Mouse (Mus musculus) right cerebral cortex, adult 18-20 months (tissue): Measurements from ENCODE around the gene Ift81.
A peak's percentile ranks its signal among the peaks of the same experiment; 100 is the strongest.

Experiments used
- DNase-seq: peaks from one replicate; pipeline ENCODE4 v3.0.0; 2022; ENCODE audit warnings: mixed read lengths

Ift81 gene

GRCm38 (mm10) chr5:122512011-122512410 lies 102.3 kb downstream of the Ift81 start:
- DNase-seq = no peak

DNA sequence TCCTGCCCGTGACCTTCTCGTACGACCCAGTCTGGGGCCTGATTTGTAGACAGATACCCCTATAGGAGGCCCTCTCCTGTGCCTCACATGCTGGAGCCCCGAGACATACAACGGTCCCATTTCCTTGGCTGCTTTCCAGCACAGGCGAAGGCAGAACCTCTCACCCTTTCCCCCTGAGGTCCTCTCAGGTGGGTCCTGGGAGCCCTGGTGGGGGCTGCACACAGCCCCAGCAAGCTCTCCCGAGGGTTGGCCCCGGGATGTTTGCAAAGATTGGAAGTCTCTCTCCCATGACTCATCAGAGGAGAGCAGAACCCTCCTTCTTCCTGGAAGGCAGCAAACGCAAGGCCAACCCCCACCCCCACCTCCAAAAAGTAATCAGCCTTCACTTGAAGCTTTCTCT lies 102.9 kb downstream of the Ift81 start:
- no peak for DNase-seq

DNA sequence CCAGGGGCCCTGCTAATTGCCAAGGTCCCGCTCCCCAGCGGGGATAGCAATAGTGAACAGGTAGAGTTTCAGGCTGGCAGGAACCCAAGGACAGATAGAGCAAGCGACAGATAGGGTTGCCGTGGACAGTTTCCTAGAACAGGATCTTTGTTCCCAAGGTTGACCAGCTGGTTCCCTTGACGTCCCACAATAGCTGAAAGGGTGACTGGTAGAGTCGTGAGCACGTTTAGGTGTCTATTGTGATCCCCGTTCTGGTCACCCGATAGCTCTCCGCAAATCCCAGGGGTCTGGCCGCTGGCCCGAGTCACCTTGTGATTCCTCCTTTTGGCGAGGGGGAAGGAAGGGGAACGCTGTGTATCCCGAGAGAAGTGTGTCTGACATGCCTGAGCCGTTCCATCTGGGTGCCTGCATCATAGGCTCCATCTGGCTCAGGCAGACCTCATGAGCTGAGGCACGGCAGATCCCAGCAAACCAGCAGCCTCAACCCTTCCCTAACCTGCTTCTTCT lies 103.6 kb downstream of the Ift81 start:
- DNase-seq = peak; percentile 39

GRCm38 (mm10) chr5:122509608-122510007 lies 104.7 kb downstream of the Ift81 start:
- DNase-seq = no peak

DNA sequence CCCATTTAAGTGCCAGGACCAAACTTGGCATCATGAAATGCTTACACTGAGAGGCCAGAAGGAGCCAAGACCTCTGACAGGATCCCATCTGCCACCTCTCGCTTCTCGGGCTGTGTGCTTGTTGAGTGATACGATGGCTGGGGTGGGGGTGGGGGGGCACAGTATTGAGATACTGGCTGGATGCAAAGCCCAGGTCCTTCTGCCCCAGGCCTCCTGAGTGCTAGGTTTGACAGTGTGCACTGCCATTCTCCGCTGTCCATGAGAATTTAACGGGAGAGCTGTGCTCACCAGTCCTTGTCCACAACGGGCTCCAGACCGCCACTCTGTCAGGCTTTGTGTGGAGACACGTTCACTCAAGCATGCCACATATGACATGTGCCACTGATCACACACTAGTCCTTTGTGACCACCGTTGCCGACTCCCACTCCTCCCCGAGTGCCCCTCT lies 105.4 kb downstream of the Ift81 start:
- DNase-seq = no peak

- no peak for DNase-seq
Observed at GRCm38 (mm10) chr5:122507396-122507795, 106.9 kb downstream of the Ift81 start.

DNA sequence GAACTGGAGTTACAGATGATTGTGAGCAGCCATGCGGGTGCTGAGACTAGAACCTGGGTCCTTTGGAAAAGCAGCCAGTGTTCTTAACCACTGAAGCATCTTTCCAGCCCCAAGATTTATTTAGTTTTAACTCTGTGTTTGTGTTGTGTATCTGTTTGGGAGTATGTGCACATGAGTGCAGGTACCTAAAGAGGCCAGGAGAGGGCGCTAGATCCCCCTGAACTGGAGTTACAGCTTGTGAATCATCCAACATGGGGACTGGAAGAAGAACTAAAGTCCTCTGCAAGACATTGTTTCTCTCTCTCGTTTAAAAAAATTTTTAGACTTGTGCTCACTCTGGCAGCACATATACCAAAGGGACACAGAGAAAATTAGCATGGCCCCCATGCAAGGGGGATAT lies 107.9 kb downstream of the Ift81 start:
- no peak for DNase-seq

- no peak for DNase-seq
Observed at GRCm38 (mm10) chr5:122505554-122505953, 108.8 kb downstream of the Ift81 start.

DNA sequence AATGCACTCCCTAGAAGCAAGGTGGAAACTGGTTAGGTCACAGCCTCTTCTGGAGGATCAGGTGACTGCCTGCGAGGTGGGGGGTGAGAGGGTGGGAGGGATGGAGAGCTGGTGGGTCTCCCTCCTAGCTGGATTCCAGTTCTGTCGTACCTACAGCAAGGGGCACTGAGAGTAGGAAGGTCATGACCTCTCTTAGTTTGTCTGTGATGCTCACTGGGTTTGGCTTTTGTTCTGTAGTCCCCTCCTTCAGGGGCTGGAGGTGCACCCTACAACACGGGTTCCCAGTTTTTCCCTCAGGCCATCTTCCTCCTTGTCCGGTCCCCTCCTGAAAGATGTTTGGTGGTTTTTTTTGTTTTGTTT lies 110.6 kb downstream of the Ift81 start:
- DNase-seq = no peak

DNA sequence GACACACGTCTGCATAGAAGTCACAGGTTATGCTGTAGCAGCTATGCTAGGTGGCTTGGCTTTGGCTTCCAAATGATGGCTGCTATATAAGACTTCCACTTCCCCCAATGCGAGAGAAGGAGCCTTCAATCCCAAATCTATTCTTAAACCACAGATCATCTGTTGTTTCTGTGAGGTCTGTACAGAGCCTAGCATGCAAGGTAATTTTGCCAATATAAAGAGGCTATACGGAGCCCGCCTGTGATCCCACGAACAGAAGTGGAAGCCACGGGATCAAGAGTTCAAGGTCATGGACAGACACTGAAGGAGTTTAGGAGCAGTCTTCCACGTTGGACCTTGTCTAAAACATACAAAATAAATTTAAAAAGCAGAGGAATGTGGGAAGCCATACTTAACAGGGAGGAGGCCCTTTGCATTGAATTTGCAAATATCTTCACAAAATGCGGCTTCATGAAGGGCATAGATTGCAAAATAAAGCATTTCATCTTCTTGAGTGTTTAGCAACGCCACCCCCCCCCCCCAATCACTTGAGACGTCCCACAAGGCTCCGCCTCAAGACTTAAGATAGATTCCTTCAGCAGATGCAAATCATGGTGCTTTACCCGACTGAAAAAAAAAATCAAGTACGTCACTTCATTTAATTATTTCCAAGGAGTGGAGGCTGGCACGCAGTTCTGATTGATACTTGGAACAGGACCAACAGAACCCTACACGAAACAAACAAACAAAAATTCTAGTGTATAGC lies 111.1 kb downstream of the Ift81 start:
- no peak for DNase-seq

DNA sequence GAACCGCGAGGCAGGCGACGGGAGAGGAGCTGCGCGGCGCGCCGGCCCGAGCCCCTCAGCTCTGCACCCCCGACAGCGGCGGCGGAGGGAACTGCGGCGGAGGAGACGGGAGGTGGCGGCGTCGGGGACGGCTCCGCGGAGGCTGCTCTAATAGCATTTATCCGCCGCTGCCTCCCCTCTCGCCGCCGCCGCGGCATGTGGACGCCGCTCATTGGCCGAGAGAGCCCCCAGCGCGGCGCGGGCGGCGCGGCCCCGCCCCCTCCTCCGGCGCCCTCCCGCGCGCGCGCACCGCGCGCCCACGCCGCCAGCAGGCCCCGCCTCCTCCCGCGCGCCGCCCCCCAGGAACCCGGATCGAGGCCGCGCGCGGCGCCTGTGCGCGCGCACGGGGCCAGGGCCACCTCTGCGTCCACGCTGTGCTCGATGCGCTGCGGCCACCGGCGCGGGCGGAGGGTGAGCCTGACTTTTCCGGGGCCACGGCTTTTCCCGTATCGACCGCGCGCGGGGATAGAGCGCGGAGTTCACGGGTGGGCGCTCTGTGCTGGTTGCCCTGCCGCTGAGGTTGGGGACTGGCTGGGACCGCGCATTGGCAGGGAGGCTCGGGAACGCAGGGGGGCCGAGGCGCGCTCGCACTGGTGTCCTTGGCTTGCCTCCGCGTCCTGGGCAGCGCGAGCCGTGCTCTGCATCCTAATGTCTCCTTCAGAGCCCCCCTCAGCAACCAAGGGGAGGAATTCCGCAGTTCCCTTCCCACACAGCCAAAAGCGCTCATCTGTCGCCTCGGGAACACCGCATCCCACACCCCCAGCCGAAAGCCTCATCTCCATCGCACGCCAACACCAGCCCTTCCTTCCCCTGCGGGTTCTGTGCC lies 112.0 kb downstream of the Ift81 start, which contains the start of gene Atp2a2:
Atp2a2 (minus strand) TSS at position 149 of the 865 bp plus-strand sequence.
- peak; percentile 93 for DNase-seq

- peak; percentile 34 for DNase-seq
Observed at GRCm38 (mm10) chr5:122501101-122502076, 112.9 kb downstream of the Ift81 start.

- no peak for DNase-seq
Observed at GRCm38 (mm10) chr5:122500563-122500962, 113.8 kb downstream of the Ift81 start.
